Mouse (Mus musculus) induced T-regulatory cell, adult 2 months (primary cell): ENCODE data around the gene D230025D16Rik.

Experiments
- DNase-seq: peaks from one replicate; pipeline ENCODE4 v3.0.0-alpha.2; 2012; ENCODE audit warnings: low read depth

Gene D230025D16Rik

DNA sequence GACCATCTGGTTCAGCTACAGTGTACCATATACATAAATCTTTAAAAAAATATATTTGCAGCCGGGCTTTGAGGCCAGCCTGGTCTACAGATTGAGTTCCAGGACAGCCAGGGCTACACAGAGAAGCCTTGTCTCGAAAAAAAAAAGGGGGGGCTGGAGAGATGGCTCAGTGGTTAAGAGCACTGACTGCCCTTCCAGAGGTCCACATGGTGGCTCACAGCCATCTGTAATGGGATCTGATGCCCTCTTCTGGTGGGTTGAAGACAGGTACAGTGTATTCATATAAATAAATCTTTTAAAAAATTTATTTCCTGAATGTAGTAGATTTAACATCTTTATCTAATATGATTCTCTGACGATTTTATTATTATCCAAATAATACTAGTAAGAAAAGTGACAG is 66.9 kb downstream of the D230025D16Rik start:
- peak; percentile 29 for DNase-seq

DNA sequence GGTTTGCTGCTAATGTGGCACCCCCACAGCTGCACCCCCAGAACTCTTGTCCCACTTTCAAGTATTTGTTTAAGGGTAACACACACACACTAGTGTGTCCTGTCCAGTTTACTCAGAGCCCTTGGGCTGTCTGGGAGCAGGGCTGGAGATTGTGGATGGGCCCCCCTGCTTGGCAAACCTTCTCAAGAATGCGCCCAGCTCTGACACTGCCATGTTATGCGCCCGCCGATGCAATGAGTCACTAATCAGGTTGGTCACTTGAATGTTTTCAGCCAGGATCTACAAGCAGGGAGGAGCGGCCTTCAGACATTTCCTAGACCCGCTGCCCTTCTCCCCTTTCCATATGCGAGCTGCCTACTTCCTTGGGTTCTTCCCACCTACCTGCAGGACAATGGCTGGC is 67.5 kb downstream of the D230025D16Rik start:
- no peak for DNase-seq

DNA sequence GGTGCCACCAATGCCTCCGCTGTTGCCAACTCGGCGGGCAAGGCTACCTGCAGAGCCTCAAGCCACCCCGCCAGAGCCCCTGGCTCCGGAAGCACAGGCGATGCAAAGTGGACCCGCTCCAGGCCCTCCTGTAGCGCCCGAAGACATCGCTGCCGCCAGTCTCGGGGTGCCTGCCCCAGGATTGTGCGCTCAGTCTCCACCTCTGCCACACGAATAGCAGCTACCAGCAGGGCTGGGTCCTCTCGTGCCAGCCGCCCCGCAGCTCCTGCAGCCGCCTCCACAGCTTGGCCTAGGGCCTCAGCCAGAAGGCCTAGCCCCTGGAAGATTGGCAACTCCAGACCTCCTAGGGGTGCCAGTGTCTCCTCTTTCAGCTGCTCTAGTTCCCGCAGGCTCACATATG is 68.5 kb downstream of the D230025D16Rik start:
- no peak for DNase-seq

DNA sequence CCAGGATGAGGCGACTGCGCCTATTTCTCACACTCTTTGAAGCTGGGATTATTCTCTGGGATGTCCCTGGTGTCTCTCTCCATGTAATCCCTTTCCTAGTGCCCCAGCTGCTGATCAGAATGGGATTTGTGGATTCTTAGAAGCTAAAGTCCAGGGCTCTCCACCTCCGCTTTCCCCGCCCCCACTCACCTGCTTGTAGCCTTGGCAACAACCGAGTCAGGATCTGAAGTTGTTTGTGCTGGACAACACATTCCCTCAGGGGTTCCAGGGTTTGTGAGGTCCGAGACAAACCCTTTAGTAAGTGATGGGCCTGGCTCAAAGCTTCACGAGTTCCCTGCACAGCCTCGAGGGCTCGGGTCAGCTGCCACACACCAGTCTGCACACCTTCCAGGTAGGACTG is 69.8 kb downstream of the D230025D16Rik start:
- DNase-seq = no peak

GRCm38 (mm10) chr8:105295256-105295655 is 70.3 kb downstream of the D230025D16Rik start:
- DNase-seq = no peak

DNA sequence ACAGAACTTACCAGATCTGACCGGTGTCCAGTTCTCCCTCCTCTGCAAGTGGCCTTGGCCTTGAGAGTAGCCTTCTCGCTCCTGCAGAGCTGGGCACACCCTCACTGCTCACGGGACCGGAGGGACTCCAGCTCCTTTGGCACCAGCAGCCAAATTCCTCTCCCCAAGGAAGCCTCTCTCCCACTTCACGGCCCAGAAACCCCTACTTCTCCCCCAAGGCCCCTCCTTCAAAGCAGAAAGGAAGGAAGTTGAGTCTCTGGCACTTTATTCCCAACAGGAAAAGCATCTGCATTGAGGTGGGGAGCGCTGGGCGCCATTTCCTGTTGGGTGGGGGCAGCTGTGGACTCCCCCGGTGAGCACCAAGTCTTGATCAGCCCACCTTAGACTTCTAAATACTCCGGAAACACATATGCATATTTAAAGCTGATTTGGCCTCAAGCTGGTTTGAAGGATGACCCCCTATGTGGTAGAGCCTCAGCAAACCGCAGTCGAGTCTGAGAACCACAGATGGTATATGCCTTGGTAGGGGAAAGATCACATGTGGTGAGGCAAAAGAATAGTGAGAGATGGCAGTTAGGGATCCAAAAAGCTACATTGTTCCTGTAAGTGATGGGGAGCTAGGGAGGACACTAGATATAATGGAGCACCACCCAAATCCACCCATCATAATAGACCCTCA is 71.1 kb downstream of the D230025D16Rik start, which contains the start of gene Exoc3l:
Exoc3l (minus strand) TSS at position 207 of the 679 bp plus-strand sequence.
- DNase-seq = peak; percentile 23

- peak; percentile 94 for DNase-seq
Observed at GRCm38 (mm10) chr8:105297511-105298192, 72.7 kb downstream of the D230025D16Rik start, which contains the start of gene E2f4. TSS of gene E2f4 (plus strand) at chr8:105297663.

- DNase-seq = peak; percentile 25
Observed at GRCm38 (mm10) chr8:105298351-105299252, 73.7 kb downstream of the D230025D16Rik start.

- DNase-seq = no peak
Observed at GRCm38 (mm10) chr8:105299962-105300361, 75.0 kb downstream of the D230025D16Rik start.
